Mouse (Mus musculus) heart, adult 2 months (tissue): ENCODE data around the gene Mrps27.

Experiments
- CTCF ChIP-seq: fragments of 200-600 bp; IDR thresholded peaks from 2 replicates; pipeline ENCODE4 v1.8.1; 2022; ENCODE audit warnings: antibody characterized with exemption, mild to moderate bottlenecking, moderate library complexity
- EP300 ChIP-seq: fragments of 200-500 bp; IDR thresholded peaks from 2 replicates; pipeline ENCODE4 v1.6.1; 2011; ENCODE audit warnings: low read depth, low read length, control low read depth; ENCODE audit not compliant: insufficient read depth
- POLR2A ChIP-seq: fragments of 200-500 bp; IDR thresholded peaks from 2 replicates; pipeline ENCODE4 v1.6.1; 2011; ENCODE audit warnings: mild to moderate bottlenecking, low read depth, low read length, control low read depth; ENCODE audit not compliant: insufficient read depth

GRCm38 (mm10) chr13:99306164-99306563 is 38.4 kb upstream of the Mrps27 start:
- no peak for TF ChIP-seq POLR2A
- TF ChIP-seq CTCF = no peak
- no peak for TF ChIP-seq EP300
